Mouse (Mus musculus) ES-Bruce4 (cell line): ENCODE data around the gene 5330417H12Rik. TPM values are rescaled to one million over a fixed set of nuclear protein-coding genes. Genes with fewer than 3 reads are reported as not detected.
A peak's percentile ranks its signal among the peaks of the same experiment; 100 is the strongest.

Experiments used
- H3K27ac ChIP-seq: 2 replicates; pipeline ENCODE4 v1.5.1; 2012; ENCODE audit warnings: low read length, inconsistent platforms; ENCODE audit not compliant: insufficient read depth
- H3K27me3 ChIP-seq: 2 replicates; pipeline ENCODE4 v1.6.1; 2012; ENCODE audit warnings: mild to moderate bottlenecking, low read length, inconsistent platforms; ENCODE audit not compliant: control insufficient read depth, poor library complexity, insufficient read depth, severe bottlenecking
- H3K36me3 ChIP-seq: 2 replicates; pipeline ENCODE4 v1.6.1; 2012; ENCODE audit warnings: inconsistent platforms, mild to moderate bottlenecking, low read length, moderate library complexity; ENCODE audit not compliant: control insufficient read depth, poor library complexity, insufficient read depth, severe bottlenecking
- H3K4me1 ChIP-seq: one replicate; pipeline ENCODE4 v1.8.1; 2011; ENCODE audit warnings: low read length; ENCODE audit not compliant: control insufficient read depth, insufficient read depth
- H3K4me3 ChIP-seq: 2 replicates; pipeline ENCODE4 v1.5.1; 2011; ENCODE audit warnings: low read depth, mild to moderate bottlenecking, low read length
- H3K9ac ChIP-seq: 2 replicates; pipeline ENCODE4 v1.6.1; 2012; ENCODE audit warnings: low read depth, mild to moderate bottlenecking, inconsistent platforms; ENCODE audit not compliant: poor library complexity, severe bottlenecking
- H3K9me3 ChIP-seq: replicated peaks from 2 replicates; pipeline ENCODE4 v1.6.1; 2012; ENCODE audit warnings: mild to moderate bottlenecking, low read length, inconsistent platforms; ENCODE audit not compliant: control insufficient read depth, poor library complexity, insufficient read depth, severe bottlenecking
- CTCF ChIP-seq: IDR thresholded peaks from one replicate; pipeline ENCODE4 v1.8.1; 2011; ENCODE audit warnings: low read depth, low read length
- EP300 ChIP-seq: IDR thresholded peaks from 2 replicates; pipeline ENCODE4 v1.6.1; 2011; ENCODE audit warnings: low read depth, low read length; ENCODE audit not compliant: insufficient read depth
- POLR2A ChIP-seq: IDR thresholded peaks from one replicate; pipeline ENCODE4 v1.8.1; 2011; ENCODE audit warnings: low read length; ENCODE audit not compliant: insufficient read depth
- polyA plus RNA-seq: library from polyadenylated mRNA; stranded (reverse); fragments of >200 nt; gene quantifications from 2 replicates; pipeline ENCODE4 v1.2.4, GENCODE M21; 2011; ENCODE audit warnings: low read depth; ENCODE audit not compliant: missing spikeins, insufficient read depth, insufficient read length

The 5330417H12Rik gene
- polyA plus RNA-seq, 1 experiment, result not detected

DNA sequence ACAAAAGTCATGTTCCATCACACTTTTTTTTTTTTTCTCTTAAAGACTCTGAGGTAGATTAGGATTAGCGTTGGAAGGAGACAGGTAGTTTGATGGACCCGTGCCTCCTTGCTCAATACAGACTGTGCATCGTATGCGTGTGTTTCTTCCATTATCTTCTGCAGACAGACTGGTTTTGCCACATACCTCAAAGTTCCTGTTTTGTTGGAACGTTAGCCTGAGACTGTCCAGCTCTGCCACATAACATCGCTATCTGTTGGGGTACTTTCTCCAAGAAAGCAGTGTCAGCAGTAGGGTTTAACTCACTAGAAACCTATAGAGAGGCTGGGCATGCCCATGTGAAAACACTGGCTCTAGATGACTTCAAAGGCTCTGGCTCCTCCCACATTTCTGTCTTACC is 31.5 kb upstream of the 5330417H12Rik start:
- Histone ChIP-seq H3K4me3 (no peak overlapping the region), H3K27ac (no peak overlapping the region), H3K9ac (no peak overlapping the region), H3K36me3 (no peaks in the 10 kb centered on the region), H3K4me1 (peaks cover 4% of the 10 kb centered on the region), H3K9me3 (no peaks in the 10 kb centered on the region), H3K27me3 (no peaks in the 10 kb centered on the region)
- TF ChIP-seq CTCF (no peak), EP300 (no peak), POLR2A (no peak)

DNA sequence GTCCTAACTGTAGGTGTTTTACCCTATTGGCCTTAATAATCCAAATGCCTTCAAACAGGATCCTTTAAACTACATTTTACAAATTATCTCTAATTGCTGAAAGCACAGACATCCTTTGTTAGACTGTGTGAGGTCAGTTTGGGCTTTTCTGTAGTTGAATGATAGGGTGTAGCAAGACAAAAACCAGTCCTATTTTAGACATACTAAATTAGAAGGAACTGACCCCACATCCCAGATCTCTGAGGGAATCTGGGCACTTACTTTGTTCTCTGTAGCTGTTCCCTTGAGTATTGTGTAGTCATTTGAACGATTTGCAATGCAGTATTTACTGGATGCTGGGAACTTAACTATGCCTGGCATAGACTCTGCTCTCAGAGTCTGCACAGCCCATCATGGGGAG is 26.9 kb upstream of the 5330417H12Rik start:
- H3K9ac ChIP-seq, result no peak overlapping the region
- H3K4me1 ChIP-seq, result no peaks in the 10 kb centered on the region
- TF ChIP-seq POLR2A, result no peak
- no peak for TF ChIP-seq EP300
- TF ChIP-seq CTCF, result no peak
- no peak overlapping the region for H3K4me3 ChIP-seq
- no peaks in the 10 kb centered on the region for H3K27me3 ChIP-seq
- no peak overlapping the region for H3K27ac ChIP-seq
- no peaks in the 10 kb centered on the region for H3K36me3 ChIP-seq
- no peaks in the 10 kb centered on the region for H3K9me3 ChIP-seq

DNA sequence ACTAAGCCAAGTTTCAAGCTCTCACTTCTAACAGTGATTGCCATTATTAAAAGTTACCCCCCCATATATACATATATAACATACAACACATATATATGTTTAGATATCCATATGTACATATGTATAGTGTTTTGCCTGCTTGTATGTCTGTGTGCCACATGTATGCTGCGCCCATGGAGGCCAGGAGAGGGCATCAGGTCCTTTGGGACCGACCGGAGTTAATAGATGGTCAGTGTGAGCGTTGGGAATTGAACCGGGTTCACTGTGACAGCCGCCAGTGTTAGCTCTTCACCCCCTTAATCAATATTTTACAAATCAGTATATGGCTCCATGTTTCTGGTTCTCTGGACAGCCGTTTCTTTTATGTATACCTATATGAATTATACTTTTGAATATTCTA is 25.0 kb upstream of the 5330417H12Rik start:
- TF ChIP-seq POLR2A, result no peak
- TF ChIP-seq CTCF, result peak; percentile 22
- TF ChIP-seq EP300, result no peak
- Histone ChIP-seq H3K4me3 (no peak overlapping the region), H3K27ac (no peak overlapping the region), H3K27me3 (no peaks in the 10 kb centered on the region), H3K4me1 (no peaks in the 10 kb centered on the region), H3K9me3 (no peaks in the 10 kb centered on the region), H3K9ac (no peak overlapping the region), H3K36me3 (no peaks in the 10 kb centered on the region)

DNA sequence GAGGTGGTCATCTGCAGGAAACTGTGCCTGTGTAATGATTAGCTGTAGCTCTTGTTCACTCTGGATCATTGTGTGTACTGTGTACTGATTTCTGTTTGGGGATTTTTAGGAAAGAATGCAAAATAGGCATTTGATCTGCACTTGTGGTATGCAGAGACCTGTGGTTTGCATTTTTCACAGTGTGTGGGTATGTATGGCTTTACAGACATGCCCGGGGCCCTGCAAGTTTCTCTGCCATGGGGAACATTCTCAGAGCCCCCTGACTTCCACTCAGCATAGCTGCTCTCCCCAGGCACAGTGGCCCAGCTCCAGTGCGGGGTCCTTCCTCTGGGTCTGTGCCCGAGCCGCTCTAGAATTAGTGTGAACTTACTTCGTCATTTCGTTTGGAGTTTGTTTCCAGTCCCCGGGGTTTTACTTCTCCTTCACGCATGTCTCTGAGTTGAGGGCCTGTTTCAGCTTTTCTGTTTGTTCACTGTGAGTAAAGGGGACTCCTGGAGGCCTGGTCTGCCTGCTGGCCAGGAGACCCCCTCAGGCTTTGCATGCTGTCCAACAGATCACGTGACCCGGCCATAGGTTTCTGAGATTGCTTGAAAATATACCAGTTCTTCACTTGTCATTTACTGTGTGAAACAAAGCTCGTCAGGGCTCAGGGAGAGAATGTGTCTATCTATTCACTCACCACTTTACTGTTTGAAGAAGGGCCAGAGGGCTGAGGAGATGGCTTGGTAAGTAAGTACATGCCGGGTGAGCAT is 24.2 kb upstream of the 5330417H12Rik start:
- Histone ChIP-seq H3K4me1 (no peaks in the 10 kb centered on the region), H3K9me3 (no peaks in the 10 kb centered on the region), H3K27ac (no peak overlapping the region), H3K36me3 (no peaks in the 10 kb centered on the region), H3K27me3 (no peaks in the 10 kb centered on the region), H3K9ac (no peak overlapping the region), H3K4me3 (no peak overlapping the region)
- TF ChIP-seq CTCF, result no peak
- no peak for TF ChIP-seq POLR2A
- TF ChIP-seq EP300, result no peak

DNA sequence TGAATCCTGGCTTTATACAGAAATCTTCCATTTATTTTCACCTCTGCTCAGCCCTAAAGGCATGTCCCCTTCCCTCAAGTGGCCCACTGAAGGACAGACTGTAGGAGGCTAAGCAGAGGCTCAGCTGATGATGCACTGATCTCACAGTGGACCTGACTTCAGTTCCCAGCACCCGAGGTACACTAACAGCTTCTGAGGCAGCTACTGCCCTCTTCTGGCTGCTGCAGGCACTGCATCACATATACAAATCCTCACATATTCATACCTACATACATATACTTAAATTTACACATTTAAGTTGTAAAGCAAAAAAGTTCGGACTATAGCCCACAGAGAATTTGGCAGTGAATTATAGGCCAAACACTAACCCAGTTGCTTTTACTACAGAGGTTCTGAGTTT is 20.0 kb upstream of the 5330417H12Rik start:
- H3K36me3 ChIP-seq, result no peaks in the 10 kb centered on the region
- TF ChIP-seq CTCF (peak; percentile 74), POLR2A (no peak)
- H3K27me3 ChIP-seq, result no peaks in the 10 kb centered on the region
- H3K4me3 ChIP-seq, result no peak overlapping the region
- no peak overlapping the region for H3K9ac ChIP-seq
- no peaks in the 10 kb centered on the region for H3K9me3 ChIP-seq
- no peaks in the 10 kb centered on the region for H3K4me1 ChIP-seq
- no peak overlapping the region for H3K27ac ChIP-seq

DNA sequence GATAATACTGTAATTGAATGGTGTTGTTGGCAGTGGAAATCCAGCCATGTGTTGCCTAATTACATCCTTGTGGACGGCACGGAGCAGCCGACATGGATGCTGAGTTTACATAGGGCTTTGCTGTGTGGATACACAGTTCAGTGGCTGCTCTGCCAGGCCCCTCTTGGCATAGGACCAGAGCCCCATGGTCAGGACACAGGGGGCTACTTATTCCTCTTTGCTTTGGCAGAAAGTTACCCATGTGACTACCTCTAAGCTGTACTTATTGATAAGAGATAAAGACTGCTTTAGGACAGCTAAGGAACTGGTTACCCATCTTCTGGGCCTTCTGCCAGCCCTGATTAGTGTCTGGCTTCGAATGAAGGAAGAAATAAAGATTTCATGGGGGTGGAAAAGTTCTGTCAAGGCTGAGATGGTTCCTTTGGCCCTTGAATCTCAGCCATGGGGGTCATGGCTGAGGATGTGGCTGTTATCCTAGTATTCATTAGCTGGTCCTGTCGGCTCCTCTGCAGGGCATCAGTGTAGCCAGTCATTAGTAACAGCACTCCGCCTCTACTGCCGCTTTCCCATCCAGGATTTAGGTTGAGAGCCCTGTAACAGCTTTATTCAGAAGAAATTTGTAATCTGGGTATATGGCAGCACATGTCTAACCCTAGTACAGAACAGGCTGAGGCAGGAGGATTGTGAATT is 17.8 kb upstream of the 5330417H12Rik start:
- no peaks in the 10 kb centered on the region for H3K9me3 ChIP-seq
- H3K27ac ChIP-seq, result no peak overlapping the region
- H3K4me3 ChIP-seq, result no peak overlapping the region
- no peaks in the 10 kb centered on the region for H3K27me3 ChIP-seq
- H3K4me1 ChIP-seq, result no peaks in the 10 kb centered on the region
- TF ChIP-seq CTCF (no peak), POLR2A (no peak), EP300 (no peak)
- H3K9ac ChIP-seq, result no peak overlapping the region
- H3K36me3 ChIP-seq, result no peaks in the 10 kb centered on the region
